Mouse (Mus musculus) activated CD4-positive, CD25-positive, alpha-beta regulatory T cell (primary cell): ENCODE results near the gene Krtap5-1. TPM values are rescaled to one million over a fixed set of nuclear protein-coding genes. Genes with fewer than 3 reads are reported as not detected.

Experiments
- polyA plus RNA-seq, 2 experiments: library from polyadenylated mRNA; unstranded; fragments of 100-300 nt; shearing (Covaris generic); gene quantifications; one replicate each; pipeline ENCODE4 v1.2.1; 2017

Gene Krtap5-1
- not detected for polyA plus RNA-seq

DNA sequence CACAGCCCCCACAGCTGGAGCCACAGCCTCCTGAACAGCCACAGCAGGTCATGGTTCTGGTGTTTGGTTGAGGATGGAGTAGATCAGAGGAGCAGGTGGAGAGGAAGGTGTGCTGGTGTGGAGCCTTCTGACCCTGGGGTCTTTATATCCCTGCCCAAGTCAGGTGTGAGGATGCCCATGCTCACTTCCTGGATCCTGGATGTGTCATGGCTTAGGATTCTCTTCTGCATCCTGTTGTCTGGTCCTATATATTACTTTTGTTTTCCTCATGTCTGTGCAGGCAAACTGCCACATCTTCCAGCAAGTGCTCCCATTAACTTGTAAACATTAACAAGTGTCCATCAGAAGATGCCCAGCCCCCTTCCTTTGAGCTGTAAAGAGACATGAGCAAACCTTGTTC, at the start of gene Krtap5-1:
Krtap5-1 (minus strand) TSS at position 101 of the 400 bp plus-strand sequence.

DNA sequence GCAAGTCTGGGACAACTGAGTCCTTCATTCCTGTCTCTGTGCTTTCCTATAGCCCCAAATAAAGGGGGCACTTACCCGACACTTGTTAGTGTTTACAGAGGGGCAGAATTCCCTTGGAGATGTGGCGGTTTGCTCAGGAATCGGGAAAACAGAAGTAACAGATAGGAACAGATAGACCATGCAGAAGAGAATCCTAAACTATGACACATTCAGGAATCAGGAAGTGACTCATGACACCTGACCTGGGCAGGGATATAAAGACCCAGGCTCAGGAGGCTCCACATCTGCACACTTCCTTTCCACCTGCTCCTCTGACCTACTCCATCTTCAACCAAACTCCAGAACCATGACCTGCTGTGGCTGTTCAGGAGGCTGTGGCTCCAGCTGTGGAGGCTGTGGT, 6.3 kb upstream of the Krtap5-1 start, which contains the start of gene Krtap5-4:
Krtap5-4 (plus strand) TSS at position 301 of the 400 bp plus-strand sequence.

DNA sequence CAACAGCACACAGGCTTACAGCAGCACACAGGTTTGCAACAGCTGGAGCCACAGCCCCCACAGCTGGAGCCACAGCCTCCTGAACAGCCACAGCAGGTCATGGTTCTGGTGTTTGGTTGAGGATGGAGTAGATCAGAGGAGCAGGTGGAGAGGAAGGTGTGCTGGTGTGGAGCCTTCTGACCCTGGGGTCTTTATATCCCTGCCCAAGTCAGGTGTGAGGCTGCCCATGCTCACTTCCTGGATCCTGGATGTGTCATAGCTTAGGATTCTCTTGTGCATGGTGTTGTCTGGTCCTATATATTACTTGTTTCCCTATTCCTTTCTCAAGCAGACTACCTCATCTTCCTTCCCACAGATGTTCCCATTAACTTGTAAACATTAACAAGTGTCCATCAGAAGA, 22.7 kb downstream of the Krtap5-1 start, which contains the start of gene Gm4559:
Gm4559 (minus strand) TSS at position 101 of the 400 bp plus-strand sequence.

DNA sequence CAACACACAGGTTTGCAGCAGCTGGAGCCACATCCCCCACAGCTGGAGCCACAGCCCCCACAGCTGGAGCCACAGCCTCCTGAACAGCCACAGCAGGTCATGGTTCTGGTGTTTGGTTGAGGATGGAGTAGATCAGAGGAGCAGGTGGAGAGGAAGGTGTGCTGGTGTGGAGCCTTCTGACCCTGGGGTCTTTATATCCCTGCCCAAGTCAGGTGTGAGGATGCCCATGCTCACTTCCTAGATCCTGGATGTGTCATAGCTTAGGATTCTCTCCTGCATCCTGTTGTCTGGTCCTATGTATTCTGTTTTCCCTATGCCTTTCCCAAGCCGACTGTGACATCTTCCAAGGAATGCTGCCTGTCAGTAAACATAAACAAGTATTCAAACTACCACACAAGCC, 38.7 kb downstream of the Krtap5-1 start, which contains the start of gene Gm2431:
Gm2431 (minus strand) TSS at position 101 of the 400 bp plus-strand sequence.

Other genes starting within 250 kb of the Krtap5-1 start
- 10 to 100 TPM; 67.3 to 91.7 TPM for gene Mob2, start 236.1 kb downstream of the Krtap5-1 start, polyA plus RNA-seq
- under 1 TPM in 1 of 2 experiments, not detected in 1; 0.13 TPM for gene Dusp8, start 201.3 kb downstream of the Krtap5-1 start, polyA plus RNA-seq
- gene Gm45618, start 176.4 kb downstream of the Krtap5-1 start, polyA plus RNA-seq: not detected
- not detected for gene Gm39115, start 161.1 kb downstream of the Krtap5-1 start, polyA plus RNA-seq
- not detected for gene Gm45337, start 152.5 kb downstream of the Krtap5-1 start, polyA plus RNA-seq
- not detected for gene Gm29735, start 140.0 kb downstream of the Krtap5-1 start, polyA plus RNA-seq
- gene Gm4553, start 131.4 kb downstream of the Krtap5-1 start, polyA plus RNA-seq: under 1 TPM in 1 of 2 experiments, not detected in 1; 0.75 TPM
- gene Krtap5-2, start 121.1 kb downstream of the Krtap5-1 start, polyA plus RNA-seq: under 1 TPM in 1 of 2 experiments, not detected in 1; 0.20 TPM
- gene Gm10153, start 106.7 kb downstream of the Krtap5-1 start, polyA plus RNA-seq: not detected
- not detected for gene Krtap5-3, start 95.8 kb downstream of the Krtap5-1 start, polyA plus RNA-seq
- gene Gm7579, start 85.3 kb downstream of the Krtap5-1 start, polyA plus RNA-seq: not detected
- not detected for gene Krtap5-5, start 67.1 kb downstream of the Krtap5-1 start, polyA plus RNA-seq
- gene Gm40460, start 56.0 kb downstream of the Krtap5-1 start, polyA plus RNA-seq: not detected
- gene Gm2431, start 38.8 kb downstream of the Krtap5-1 start, polyA plus RNA-seq: not detected
- not detected for gene Gm4559, start 22.8 kb downstream of the Krtap5-1 start, polyA plus RNA-seq
- gene Krtap5-4, start 6.4 kb upstream of the Krtap5-1 start, polyA plus RNA-seq: not detected
- gene Ifitm10, start 76.6 kb upstream of the Krtap5-1 start, polyA plus RNA-seq: 10 to 100 TPM in 1 of 2 experiments, 1 to 10 TPM in 1; 6.1 to 10.4 TPM
- gene Gm49369, start 85.5 kb upstream of the Krtap5-1 start, polyA plus RNA-seq: under 1 TPM; 0.74 to 0.75 TPM
- gene Ctsd, start 90.9 kb upstream of the Krtap5-1 start, polyA plus RNA-seq: 100 to 1,000 TPM; 374 to 473 TPM
- gene Syt8, start 137.7 kb upstream of the Krtap5-1 start, polyA plus RNA-seq: under 1 TPM in 1 of 2 experiments, not detected in 1; 0.68 TPM
- gene Tnni2, start 144.7 kb upstream of the Krtap5-1 start, polyA plus RNA-seq: under 1 TPM in 1 of 2 experiments, not detected in 1; 0.51 TPM
- 1,000 to 10,000 TPM; 1,045 to 1,500 TPM for gene Lsp1, start 163.7 kb upstream of the Krtap5-1 start, polyA plus RNA-seq
- gene Tnnt3, start 201.7 kb upstream of the Krtap5-1 start, polyA plus RNA-seq: 1 to 10 TPM; 2.6 to 3.5 TPM
- gene Mrpl23, start 235.6 kb upstream of the Krtap5-1 start, polyA plus RNA-seq: 1 to 10 TPM; 4.7 to 8.8 TPM